Mouse (Mus musculus): ENCODE results near the gene Col4a4.

Gene Col4a4

GRCm38 (mm10) chr1:82474461-82474961 is 112.1 kb downstream of the Col4a4 start:
- no peak for DNase-seq

GRCm38 (mm10) chr1:82473467-82473866 is 113.2 kb downstream of the Col4a4 start:
- DNase-seq = no peak

GRCm38 (mm10) chr1:82470516-82471225 is 116.0 kb downstream of the Col4a4 start:
- DNase-seq = no peak

- no peak for DNase-seq
These were observed 117.8 kb downstream of the Col4a4 start for GRCm38 (mm10) chr1:82468872-82469271.

GRCm38 (mm10) chr1:82465321-82465853 is 121.3 kb downstream of the Col4a4 start:
- no peak for DNase-seq

DNA sequence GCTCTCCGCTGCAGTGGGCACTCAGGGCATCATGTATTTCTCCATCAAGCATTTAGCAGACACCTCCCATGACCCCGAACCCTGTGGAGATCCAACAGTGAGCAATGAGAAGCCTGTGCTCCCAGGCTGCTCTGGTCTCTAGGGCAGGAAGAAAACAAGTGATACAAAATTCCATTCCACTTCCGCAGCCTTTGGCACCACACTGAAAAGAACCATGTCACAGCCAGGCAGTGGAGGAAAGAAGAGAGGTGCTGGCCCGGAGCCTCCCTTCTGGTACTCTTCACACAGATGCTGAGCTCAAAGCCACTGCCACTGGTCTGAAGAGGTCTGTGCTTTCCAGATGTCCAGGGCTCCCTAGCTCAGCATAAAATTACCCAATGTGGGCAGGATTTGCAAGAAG is 125.6 kb downstream of the Col4a4 start:
- DNase-seq = no peak

GRCm38 (mm10) chr1:82459926-82460325 is 126.7 kb downstream of the Col4a4 start:
- DNase-seq = no peak

- no peak for DNase-seq
These were observed 127.3 kb downstream of the Col4a4 start for GRCm38 (mm10) chr1:82459350-82459749.

GRCm38 (mm10) chr1:82454031-82454430 is 132.6 kb downstream of the Col4a4 start:
- no peak for DNase-seq

DNA sequence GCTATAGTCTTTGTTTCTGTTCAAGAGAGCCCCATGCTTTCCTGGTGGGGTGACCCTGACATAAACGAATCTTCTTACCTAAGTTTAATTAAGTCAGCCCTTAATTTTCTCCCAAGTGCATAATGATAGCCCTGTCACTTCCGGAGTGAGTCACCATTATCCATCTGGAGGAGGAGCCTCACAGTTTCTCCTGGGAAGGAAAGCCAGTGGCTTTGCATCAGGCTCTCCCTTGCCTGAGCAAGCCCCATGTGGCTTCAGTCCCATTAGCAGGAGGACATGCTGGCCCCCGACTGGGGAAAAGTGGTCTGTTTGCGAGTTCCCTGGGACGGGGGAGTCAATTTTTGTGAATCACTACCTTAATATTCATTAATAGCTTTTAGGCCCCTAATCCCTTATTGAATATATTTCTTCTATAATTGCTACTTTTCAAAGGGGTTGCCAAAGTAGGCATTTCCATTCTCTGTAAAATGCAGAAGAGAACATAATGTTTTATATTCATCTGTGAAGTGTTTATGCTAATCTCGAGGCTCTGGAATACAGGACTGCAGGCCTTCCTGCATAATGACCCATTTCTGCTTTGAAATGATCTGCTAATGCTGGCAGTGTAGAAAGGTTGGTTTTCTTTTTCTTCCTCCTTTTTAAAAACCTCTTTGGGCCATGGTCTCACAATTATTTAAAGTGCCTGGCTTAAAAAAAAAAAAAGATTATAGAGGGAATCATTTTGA is 134.6 kb downstream of the Col4a4 start:
- no peak for DNase-seq

DNA sequence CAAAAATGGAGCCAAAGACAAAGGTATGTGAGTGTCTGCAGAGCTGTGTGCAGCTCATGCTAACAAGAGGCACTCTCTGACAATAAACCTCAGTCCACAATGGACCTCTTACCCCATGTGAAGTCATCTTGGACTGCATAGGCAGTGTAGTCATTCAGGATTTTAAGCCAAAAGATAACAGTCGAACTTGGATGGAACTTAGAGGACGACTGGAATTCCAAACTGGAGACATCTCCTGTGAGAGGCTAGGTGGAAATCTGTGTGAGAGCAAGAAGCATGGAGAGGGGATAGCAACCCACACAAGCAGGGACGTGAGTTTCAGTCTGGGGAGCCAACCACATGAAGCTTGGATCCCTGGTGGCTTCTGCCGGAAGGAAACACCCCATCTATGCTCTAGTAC is 136.8 kb downstream of the Col4a4 start:
- no peak for DNase-seq

DNA sequence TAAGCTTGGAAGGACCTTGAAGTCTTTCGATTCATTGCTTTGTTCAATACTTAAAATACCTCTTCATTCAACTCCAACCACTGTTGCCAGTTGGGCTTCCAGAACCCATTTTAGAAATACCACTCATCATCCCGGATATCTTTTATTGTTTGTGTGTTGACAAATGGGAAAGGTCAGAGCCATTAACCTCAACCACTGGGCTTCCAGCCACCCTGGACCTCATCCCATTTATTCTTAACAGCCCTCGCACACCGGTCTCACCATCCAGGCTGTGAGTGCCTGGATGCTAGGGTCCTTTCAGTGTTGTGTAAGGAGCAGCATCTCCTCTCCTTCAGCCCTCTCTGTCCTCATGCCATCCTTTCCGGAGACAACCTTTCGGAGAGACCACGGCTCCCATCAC is 140.6 kb downstream of the Col4a4 start:
- DNase-seq = no peak

GRCm38 (mm10) chr1:82443517-82443916 is 143.1 kb downstream of the Col4a4 start:
- DNase-seq = no peak

GRCm38 (mm10) chr1:82440123-82440522 is 146.5 kb downstream of the Col4a4 start:
- DNase-seq = no peak

- no peak for DNase-seq
These were observed 149.4 kb downstream of the Col4a4 start for GRCm38 (mm10) chr1:82437273-82437672.

DNA sequence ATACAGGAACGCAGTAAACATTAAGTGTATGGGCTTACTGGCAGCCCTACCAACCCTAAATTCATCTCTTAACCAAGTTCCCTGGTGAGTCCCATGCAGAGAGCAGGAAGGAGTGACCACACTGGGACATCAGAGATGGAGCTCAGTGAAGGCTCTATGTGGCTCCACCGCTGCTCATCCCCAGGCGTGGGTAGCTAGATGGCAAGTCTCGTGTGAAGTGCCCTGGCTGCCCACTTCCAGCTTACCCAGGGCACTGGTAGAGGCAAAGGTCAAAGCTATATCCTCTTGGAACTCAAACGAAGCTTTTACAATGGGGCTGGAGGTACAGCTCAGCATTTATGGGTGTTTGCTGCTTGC is 153.0 kb downstream of the Col4a4 start:
- no peak for DNase-seq

- peak in 1 of 2 experiments; percentile 7 for DNase-seq
These were observed 153.6 kb downstream of the Col4a4 start for GRCm38 (mm10) chr1:82432919-82433648.

GRCm38 (mm10) chr1:82429061-82429460 is 157.6 kb downstream of the Col4a4 start:
- no peak for DNase-seq

DNA sequence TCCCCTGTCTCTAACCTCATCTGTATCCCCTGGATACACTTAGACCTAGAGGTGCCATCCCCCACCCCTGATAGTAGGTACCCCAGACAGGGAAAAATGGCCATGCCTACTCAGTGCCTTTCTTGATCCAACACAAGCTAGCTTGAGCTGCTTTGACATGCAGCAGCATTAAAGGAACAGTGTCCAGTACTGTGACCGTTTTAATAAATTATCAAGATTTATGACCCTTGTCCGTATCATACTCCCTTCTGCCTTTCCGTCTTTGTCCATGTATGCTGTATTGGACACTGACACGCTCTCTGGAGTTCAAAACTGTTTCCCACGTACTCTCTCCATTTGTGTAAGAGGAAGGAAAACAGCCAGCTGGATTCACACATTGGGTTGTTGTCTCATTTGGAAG is 158.9 kb downstream of the Col4a4 start:
- DNase-seq = no peak

DNA sequence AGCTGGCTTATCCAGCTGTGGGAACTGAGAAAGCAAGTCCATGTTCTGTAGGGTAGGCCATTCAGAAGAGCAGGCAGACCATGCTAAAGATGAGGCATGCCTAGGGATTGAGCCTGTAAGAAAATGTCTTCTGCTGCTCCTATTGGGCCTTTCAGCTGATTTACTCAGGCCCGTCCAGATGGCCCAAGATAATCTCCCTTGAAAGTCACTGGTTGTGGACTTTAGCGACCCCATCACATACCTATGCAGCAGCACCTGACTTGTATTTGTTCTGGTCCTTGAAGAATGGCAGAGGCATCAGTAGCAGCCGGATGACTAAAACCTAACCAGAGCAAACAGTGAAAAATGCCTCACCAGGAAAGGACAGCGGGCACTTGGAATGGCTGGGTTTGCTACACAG is 171.0 kb downstream of the Col4a4 start:
- no peak for DNase-seq

- no peak for DNase-seq
These were observed 172.1 kb downstream of the Col4a4 start for GRCm38 (mm10) chr1:82414434-82415045.

GRCm38 (mm10) chr1:82412085-82412484 is 174.6 kb downstream of the Col4a4 start:
- no peak for DNase-seq

DNA sequence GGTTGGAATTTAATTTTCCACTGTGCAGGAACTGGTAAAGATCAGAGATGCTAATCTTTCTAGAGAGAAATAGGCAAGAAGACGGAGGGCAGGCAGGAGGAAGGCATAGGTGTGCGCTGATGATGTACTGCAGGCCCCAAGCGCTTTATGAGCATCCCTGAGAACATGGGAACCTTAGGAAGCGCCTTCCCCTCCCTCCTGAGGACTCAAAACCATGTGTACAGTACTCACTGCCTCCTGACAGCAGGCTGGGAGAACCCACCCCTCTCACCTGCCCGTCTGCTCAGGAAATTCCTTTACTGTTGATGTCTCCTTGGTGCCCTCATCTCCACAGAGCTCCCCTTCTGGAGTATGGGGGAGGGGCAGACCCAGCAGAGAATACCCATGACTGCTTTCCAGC is 175.1 kb downstream of the Col4a4 start:
- DNase-seq = no peak
